Mouse (Mus musculus): Measurements from ENCODE around the gene Lmln.

DNA sequence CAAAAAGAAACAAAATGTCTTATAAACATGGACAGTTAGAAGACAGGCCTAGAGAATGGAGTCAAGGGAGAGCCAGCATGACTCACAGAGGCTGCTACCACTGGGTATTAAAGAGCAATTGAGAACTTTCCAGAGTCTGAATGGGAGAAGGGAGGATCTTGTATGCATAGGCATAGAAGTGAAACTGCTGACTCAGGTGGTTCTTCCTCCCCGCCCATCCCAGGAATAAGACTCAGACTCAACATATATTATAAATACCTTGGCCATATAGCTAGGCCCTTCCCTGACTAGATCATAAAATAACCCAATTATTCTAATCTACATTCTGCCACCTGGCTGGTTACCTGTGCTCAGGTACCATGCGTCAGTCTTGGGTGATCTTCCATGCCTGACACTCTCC lies 97.0 kb downstream of the Lmln start:
- TF ChIP-seq POLR2A (IDR thresholded peaks at IDR 0.05; ENCODE audit: low read depth, low read length): no peak
- no peak for TF ChIP-seq CTCF (IDR thresholded peaks at IDR 0.05; ENCODE audit: extremely low read depth, insufficient read depth, insufficient read length, insufficient replicate concordance)
